Mouse (Mus musculus) heart, adult 11 months (tissue): ENCODE results near the gene Asxl2.

ENCODE experiments used
- DNase-seq: peaks from one replicate; pipeline ENCODE4 v3.0.0; 2022

Asxl2 gene

GRCm38 (mm10) chr12:3427891-3428775 is 1.5 kb downstream of the Asxl2 start:
- DNase-seq = peak; percentile 81

GRCm38 (mm10) chr12:3429681-3430442 is 3.2 kb downstream of the Asxl2 start:
- DNase-seq = peak; percentile 74

GRCm38 (mm10) chr12:3430443-3430753 is 3.7 kb downstream of the Asxl2 start:
- peak; percentile 36 for DNase-seq

GRCm38 (mm10) chr12:3430985-3431384 is 4.3 kb downstream of the Asxl2 start:
- no peak for DNase-seq

GRCm38 (mm10) chr12:3433736-3434135 is 7.1 kb downstream of the Asxl2 start:
- peak; percentile 81 for DNase-seq

GRCm38 (mm10) chr12:3436446-3436845 is 9.8 kb downstream of the Asxl2 start:
- no peak for DNase-seq

GRCm38 (mm10) chr12:3437815-3438214 is 11.2 kb downstream of the Asxl2 start:
- DNase-seq = no peak

- DNase-seq = no peak
Measured at GRCm38 (mm10) chr12:3440916-3441315, 14.3 kb downstream of the Asxl2 start.

- no peak for DNase-seq
Measured at GRCm38 (mm10) chr12:3441361-3441760, 14.7 kb downstream of the Asxl2 start.

GRCm38 (mm10) chr12:3453554-3453953 is 26.9 kb downstream of the Asxl2 start:
- no peak for DNase-seq

- no peak for DNase-seq
Measured at GRCm38 (mm10) chr12:3463087-3463486, 36.4 kb downstream of the Asxl2 start.

GRCm38 (mm10) chr12:3499662-3500061 is 73.0 kb downstream of the Asxl2 start:
- DNase-seq = no peak

GRCm38 (mm10) chr12:3500071-3500470 is 73.4 kb downstream of the Asxl2 start:
- DNase-seq = peak; percentile 91

GRCm38 (mm10) chr12:3518665-3519297 is 92.1 kb downstream of the Asxl2 start:
- no peak for DNase-seq

- peak; percentile 60 for DNase-seq
Measured at GRCm38 (mm10) chr12:3521806-3522205, 95.1 kb downstream of the Asxl2 start.

- DNase-seq = peak; percentile 54
Measured at GRCm38 (mm10) chr12:3525536-3525935, 98.9 kb downstream of the Asxl2 start.

GRCm38 (mm10) chr12:3535446-3535845 is 108.8 kb downstream of the Asxl2 start:
- DNase-seq = peak; percentile 58

GRCm38 (mm10) chr12:3537616-3538015 is 111.0 kb downstream of the Asxl2 start:
- DNase-seq = peak; percentile 53

GRCm38 (mm10) chr12:3538036-3538435 is 111.4 kb downstream of the Asxl2 start:
- DNase-seq = peak; percentile 49

- peak; percentile 66 for DNase-seq
Measured at GRCm38 (mm10) chr12:3539605-3540004, 112.9 kb downstream of the Asxl2 start.

GRCm38 (mm10) chr12:3540871-3541270 is 114.2 kb downstream of the Asxl2 start:
- peak; percentile 74 for DNase-seq

- DNase-seq = peak; percentile 54
Measured at GRCm38 (mm10) chr12:3545451-3545850, 118.8 kb downstream of the Asxl2 start.

- peak; percentile 78 for DNase-seq
Measured at GRCm38 (mm10) chr12:3546121-3546658, 119.5 kb downstream of the Asxl2 start.
